Mouse (Mus musculus) MEL (cell line): ENCODE measurements around the gene Matn4. TPM values are rescaled to one million over a fixed set of nuclear protein-coding genes. Genes with fewer than 3 reads are reported as not detected.

Experiments used
- DNase-seq: peaks from one replicate; pipeline ENCODE4 v3.0.0; 2011; ENCODE audit warnings: low read depth, low spot score
- H3K27ac ChIP-seq: 2 replicates; pipeline ENCODE4 v1.5.1; 2012; ENCODE audit warnings: low read depth, mild to moderate bottlenecking, control low read depth, low read length, moderate library complexity; ENCODE audit not compliant: control insufficient read depth
- H3K27me3 ChIP-seq, 2 experiments: fragments of 150-350 bp in 1 of 2; sonication (generic) in 1 of 2; 2 replicates each; pipeline ENCODE4 v1.6.1; 2012; ENCODE audit warnings: low read length in 2 of 2, mild to moderate bottlenecking in 2 of 2, improper control_type of control experiment in 1 of 2, moderate library complexity in 1 of 2; ENCODE audit not compliant: insufficient read depth in 2 of 2, control insufficient read depth in 1 of 2
- H3K36me3 ChIP-seq, 2 experiments: 2 replicates each; pipeline ENCODE4 v1.6.1; 2012 to 2014; ENCODE audit warnings: low read length in 2 of 2, improper control_type of control experiment in 1 of 2, inconsistent platforms in 1 of 2, mild to moderate bottlenecking in 1 of 2; ENCODE audit not compliant: insufficient read depth in 2 of 2, control insufficient read depth in 1 of 2
- H3K4me1 ChIP-seq, 2 experiments: fragments of 150-350 bp in 1 of 2; sonication (generic) in 1 of 2; 2 replicates each; pipeline ENCODE4 v1.6.1; 2012; ENCODE audit warnings: low read length in 2 of 2, improper control_type of control experiment in 1 of 2, mild to moderate bottlenecking in 1 of 2; ENCODE audit not compliant: insufficient read depth in 2 of 2, control insufficient read depth in 1 of 2
- H3K4me3 ChIP-seq, 2 experiments: fragments of 150-350 bp in 1 of 2; sonication (generic) in 1 of 2; 2 replicates each; pipeline ENCODE4 v1.5.1; 2012; ENCODE audit warnings: low read depth in 2 of 2, low read length in 2 of 2, mild to moderate bottlenecking in 2 of 2, moderate library complexity in 2 of 2, control low read depth in 1 of 2, improper control_type of control experiment in 1 of 2; ENCODE audit not compliant: control insufficient read depth in 1 of 2, insufficient read depth in 1 of 2
- H3K79me2 ChIP-seq: 2 replicates; pipeline ENCODE4 v1.6.1; 2012; ENCODE audit warnings: mild to moderate bottlenecking, low read length, moderate library complexity; ENCODE audit not compliant: control insufficient read depth, poor library complexity, insufficient read depth
- H3K9ac ChIP-seq: 2 replicates; pipeline ENCODE4 v1.6.1; 2012; ENCODE audit warnings: low read depth, mild to moderate bottlenecking, control low read depth, low read length, moderate library complexity; ENCODE audit not compliant: control insufficient read depth, poor library complexity, severe bottlenecking
- H3K9me3 ChIP-seq: fragments of 150-350 bp; sonication (generic); replicated peaks from 2 replicates; pipeline ENCODE4 v1.6.1; 2012; ENCODE audit warnings: mild to moderate bottlenecking, low read length, improper control_type of control experiment, moderate library complexity; ENCODE audit not compliant: insufficient read depth
- BHLHE40 ChIP-seq: IDR thresholded peaks from 2 replicates; pipeline ENCODE4 v1.6.1; 2012; ENCODE audit warnings: low read depth, mild to moderate bottlenecking, inconsistent platforms, low read length, improper control_type of control experiment, borderline replicate concordance
- CTCF ChIP-seq, 3 experiments: IDR thresholded peaks in 2 of 3; conservative IDR thresholded peaks in 1 of 3; 2 replicates each; pipeline ENCODE4 v1.5.1; 2011 to 2012; ENCODE audit warnings: low read length in 3 of 3, low read depth in 2 of 3, mild to moderate bottlenecking in 2 of 3, improper control_type of control experiment in 1 of 3, inconsistent platforms in 1 of 3, mixed read lengths in 1 of 3, moderate library complexity in 1 of 3; ENCODE audit not compliant: control insufficient read depth in 1 of 3, insufficient read depth in 1 of 3, poor library complexity in 1 of 3, severe bottlenecking in 1 of 3
- E2F4 ChIP-seq: IDR thresholded peaks from 2 replicates; pipeline ENCODE4 v1.6.1; 2011; ENCODE audit warnings: low read depth, low read length, improper control_type of control experiment, borderline replicate concordance
- HCFC1 ChIP-seq: IDR thresholded peaks from 2 replicates; pipeline ENCODE4 v1.6.1; 2012; ENCODE audit warnings: low read depth, mild to moderate bottlenecking, inconsistent platforms, low read length, improper control_type of control experiment, moderate library complexity
- MAX ChIP-seq: IDR thresholded peaks from 2 replicates; pipeline ENCODE4 v1.6.1; 2011; ENCODE audit warnings: low read length, improper control_type of control experiment
- MAZ ChIP-seq: IDR thresholded peaks from 2 replicates; pipeline ENCODE4 v1.6.1; 2012; ENCODE audit warnings: low read depth, mild to moderate bottlenecking, inconsistent platforms, low read length, improper control_type of control experiment
- MXI1 ChIP-seq: IDR thresholded peaks from 2 replicates; pipeline ENCODE4 v1.6.1; 2011; ENCODE audit warnings: mild to moderate bottlenecking, low read depth, low read length, improper control_type of control experiment
- NRF1 ChIP-seq: IDR thresholded peaks from 2 replicates; pipeline ENCODE4 v1.6.1; 2014; ENCODE audit warnings: low read depth, mild to moderate bottlenecking, inconsistent platforms, low read length, improper control_type of control experiment, moderate library complexity; ENCODE audit not compliant: poor library complexity, insufficient read depth, severe bottlenecking
- POLR2A ChIP-seq, 2 experiments: IDR thresholded peaks; 2 replicates each; pipeline ENCODE4 v1.6.1; 2011 to 2012; ENCODE audit warnings: low read length in 2 of 2, mild to moderate bottlenecking in 2 of 2, control low read depth in 1 of 2, improper control_type of control experiment in 1 of 2, low read depth in 1 of 2, moderate library complexity in 1 of 2; ENCODE audit not compliant: control insufficient read depth in 1 of 2, insufficient read depth in 1 of 2, poor library complexity in 1 of 2
- RAD21 ChIP-seq: IDR thresholded peaks from 2 replicates; pipeline ENCODE4 v1.6.1; 2011; ENCODE audit warnings: mild to moderate bottlenecking, low read depth, low read length, improper control_type of control experiment
- RCOR1 ChIP-seq: IDR thresholded peaks from 2 replicates; pipeline ENCODE4 v1.6.1; 2012; ENCODE audit warnings: low read depth, mild to moderate bottlenecking, inconsistent platforms, low read length, improper control_type of control experiment
- SIN3A ChIP-seq: IDR thresholded peaks from 2 replicates; pipeline ENCODE4 v1.6.1; 2012; ENCODE audit warnings: low read length, improper control_type of control experiment, inconsistent platforms
- SMC3 ChIP-seq: IDR thresholded peaks from 2 replicates; pipeline ENCODE4 v1.6.1; 2011; ENCODE audit warnings: low read depth, low read length, improper control_type of control experiment
- USF1 ChIP-seq: IDR thresholded peaks from 2 replicates; pipeline ENCODE4 v1.6.1; 2014; ENCODE audit warnings: low read depth, mild to moderate bottlenecking, inconsistent platforms, low read length, improper control_type of control experiment, moderate library complexity
- ZC3H11A ChIP-seq: IDR thresholded peaks from 2 replicates; pipeline ENCODE4 v1.6.1; 2012; ENCODE audit warnings: low read depth, mild to moderate bottlenecking, inconsistent platforms, low read length, improper control_type of control experiment
- ZKSCAN1 ChIP-seq: IDR thresholded peaks from 2 replicates; pipeline ENCODE4 v1.6.1; 2012; ENCODE audit warnings: low read depth, mild to moderate bottlenecking, inconsistent platforms, low read length, improper control_type of control experiment, moderate library complexity
- polyA plus RNA-seq, 2 experiments: library from polyadenylated mRNA; stranded (reverse) in 1 of 2; unstranded in 1 of 2; fragments of >175 nt in 1 of 2; fragments of >200 nt in 1 of 2; gene quantifications; 2 replicates each; pipeline versions ENCODE4 v1.2.1 to v1.2.4; 2012; ENCODE audit warnings: low replicate concordance in 2 of 2, low read depth in 1 of 2; ENCODE audit not compliant: insufficient read length in 2 of 2, insufficient read depth in 1 of 2, missing spikeins in 1 of 2
- total RNA-seq: library from RNA; depleted of rRNA; stranded (reverse); fragments of 300-350 nt; gene quantifications from 2 replicates; pipeline ENCODE4 v1.2.3, GENCODE M21; 2012

Matn4 gene
- total and polyA plus RNA-seq, 3 experiments: not detected

- H3K4me3 ChIP-seq: no peak overlapping the region
- H3K27me3 ChIP-seq: no peaks in the 10 kb centered on the region
- H3K9ac ChIP-seq: no peak overlapping the region
- DNase-seq: peak; percentile 33
- H3K36me3 ChIP-seq: no peaks in the 10 kb centered on the region
- no peaks in the 10 kb centered on the region for H3K9me3 ChIP-seq
- no peak for TF ChIP-seq MXI1
- TF ChIP-seq CTCF (IDR thresholded peaks at IDR 0.05 in 2 of 3, conservative IDR thresholded peaks at IDR 0.05 in 1 of 3; ENCODE audit: control insufficient read depth in 1 of 3, insufficient read depth in 1 of 3, low read depth in 2 of 3, low read length in 3 of 3, poor library complexity in 1 of 3, severe bottlenecking in 1 of 3): peak; percentile 41 to 74 (median 46)
- H3K4me1 ChIP-seq: no peaks in the 10 kb centered on the region
- H3K27ac ChIP-seq: no peak overlapping the region
- no peaks in the 10 kb centered on the region for H3K79me2 ChIP-seq
Measured at GRCm38 (mm10) chr2:164389499-164389898, 15.5 kb downstream of the Matn4 start.

- Histone ChIP-seq H3K36me3 (no peaks in the 10 kb centered on the region), H3K9ac (no peak within 1 kb of the TSS), H3K4me3 (no peak within 1 kb of the TSS), H3K27ac (no peak within 1 kb of the TSS), H3K9me3 (no peaks in the 10 kb centered on the region), H3K4me1 (no peaks in the 10 kb centered on the region)
- no peak for DNase-seq
- no peak for TF ChIP-seq POLR2A (IDR thresholded peaks at IDR 0.05; ENCODE audit: control insufficient read depth in 1 of 2, insufficient read depth in 1 of 2, low read depth in 1 of 2, low read length in 2 of 2, poor library complexity in 1 of 2)
- TF ChIP-seq SIN3A: no peak
- TF ChIP-seq RAD21: no peak
- no peak for TF ChIP-seq NRF1
- no peak for TF ChIP-seq MAX
- no peak for TF ChIP-seq SMC3
- no peak for TF ChIP-seq E2F4
- TF ChIP-seq RCOR1: no peak
- TF ChIP-seq HCFC1: no peak
- TF ChIP-seq ZKSCAN1: no peak
- TF ChIP-seq, all 39 proteins: peak for 0
- peaks cover 0 to 5% of the 10 kb centered on the region in 2 experiments; a peak in 2 of 4 replicates for H3K27me3 ChIP-seq
- H3K79me2 ChIP-seq: no peaks in the 10 kb centered on the region
Measured at GRCm38 (mm10) chr2:164389020-164389419, 15.9 kb downstream of the Matn4 start, which contains the start of gene Slpi. Slpi (minus strand) TSS chr2:164389095.

GRCm38 (mm10) chr2:164386953-164387352 is 18.0 kb downstream of the Matn4 start:
- TF ChIP-seq ZC3H11A (peak; percentile 19; the same call in 1 of the 2 replicates), E2F4 (no peak), MAZ (no peak), RAD21 (peak; percentile 44), CTCF (IDR thresholded peaks at IDR 0.05 in 2 of 3, conservative IDR thresholded peaks at IDR 0.05 in 1 of 3; ENCODE audit: control insufficient read depth in 1 of 3, insufficient read depth in 1 of 3, low read depth in 2 of 3, low read length in 3 of 3, poor library complexity in 1 of 3, severe bottlenecking in 1 of 3) (peak; percentile 63 to 72 (median 65)), SMC3 (peak; percentile 52), BHLHE40 (0 out of 2 replicates have a peak, but pooled peaks have one; percentile 17), USF1 (no peak)
- TF ChIP-seq, all 39 proteins: peak for 5
- H3K79me2 ChIP-seq: no peaks in the 10 kb centered on the region
- H3K36me3 ChIP-seq: no peaks in the 10 kb centered on the region
- peak; percentile 48 for DNase-seq
- no peak overlapping the region for H3K27ac ChIP-seq
- H3K9ac ChIP-seq: no peak overlapping the region
- H3K4me3 ChIP-seq: no peak overlapping the region
- H3K9me3 ChIP-seq: no peaks in the 10 kb centered on the region
- H3K27me3 ChIP-seq: peaks cover 0 to 5% of the 10 kb centered on the region in 2 experiments; a peak in 2 of 4 replicates
- H3K4me1 ChIP-seq: no peaks in the 10 kb centered on the region
